Mouse (Mus musculus): ENCODE data around the gene Flnb. TPM values are rescaled to one million over a fixed set of nuclear protein-coding genes. Genes with fewer than 3 reads are reported as not detected.

The Flnb gene
- polyA plus RNA-seq, 1 experiment from 2014 or later = 7.2 TPM

DNA sequence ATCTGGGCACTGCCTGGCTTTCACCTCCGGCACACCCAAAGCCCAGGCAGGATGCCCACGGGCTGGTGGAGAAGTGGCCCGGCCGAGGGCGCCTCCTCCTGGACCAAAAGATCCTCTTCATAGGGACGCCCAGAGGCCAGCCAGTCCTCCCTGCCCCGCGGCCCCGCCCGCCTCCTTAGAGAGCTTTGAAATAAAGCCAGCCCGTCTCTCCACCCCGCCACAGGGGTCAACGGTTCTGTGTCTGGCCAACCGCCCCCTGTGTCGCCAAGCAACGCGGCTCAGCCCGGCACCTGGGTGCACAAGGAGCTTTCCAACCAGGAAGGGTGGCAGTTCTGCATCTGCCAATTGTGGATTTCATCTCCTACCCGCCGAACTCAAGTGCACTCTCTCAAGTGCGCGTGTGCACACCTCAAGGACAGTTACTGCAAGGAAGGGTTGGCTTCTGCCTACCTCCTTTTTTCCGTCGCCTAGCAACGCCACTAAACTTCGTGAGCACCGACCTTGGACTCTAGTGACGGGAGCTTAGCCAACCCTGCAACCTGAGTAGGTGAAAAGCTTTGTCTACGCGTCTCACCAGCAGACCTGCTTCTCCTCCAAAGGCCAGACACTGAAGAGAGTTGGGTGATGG, 26.1 kb upstream of the Flnb start, which contains the start of gene Gm26661:
Gene Gm26661, plus strand, starts transcription at position 56 of the 628 bp plus-strand sequence.
- peak within 1 kb of the TSS; percentile 32 for H3K4me3 ChIP-seq (ENCODE audit: low read depth, low read length)
- 2% methylated on average over 30 of the region's 30 CpGs for WGBS
- no peaks in the 10 kb centered on the region for H3K9me3 ChIP-seq (ENCODE audit: control insufficient read depth)
- TF ChIP-seq CTCF (IDR thresholded peaks at IDR 0.05; ENCODE audit: low read depth) = peak; percentile 64
- H3K36me3 ChIP-seq (ENCODE audit: control insufficient read depth, insufficient read depth) = no peaks in the 10 kb centered on the region
- peak; percentile 86 for ATAC-seq
- no peaks in the 10 kb centered on the region for H3K4me1 ChIP-seq (replicated peaks; ENCODE audit: control insufficient read depth, insufficient read depth, low read length)
- no peak within 1 kb of the TSS for H3K27ac ChIP-seq (ENCODE audit: low read depth, low read length)
- no peak within 1 kb of the TSS for H3K9ac ChIP-seq (ENCODE audit: low read depth, low read length)
- H3K4me2 ChIP-seq (replicated peaks; ENCODE audit: low read depth) = peak within 1 kb of the TSS; percentile 63
- no peaks in the 10 kb centered on the region for H3K27me3 ChIP-seq (replicated peaks; ENCODE audit: control insufficient read depth, insufficient read depth, low read length)

DNA sequence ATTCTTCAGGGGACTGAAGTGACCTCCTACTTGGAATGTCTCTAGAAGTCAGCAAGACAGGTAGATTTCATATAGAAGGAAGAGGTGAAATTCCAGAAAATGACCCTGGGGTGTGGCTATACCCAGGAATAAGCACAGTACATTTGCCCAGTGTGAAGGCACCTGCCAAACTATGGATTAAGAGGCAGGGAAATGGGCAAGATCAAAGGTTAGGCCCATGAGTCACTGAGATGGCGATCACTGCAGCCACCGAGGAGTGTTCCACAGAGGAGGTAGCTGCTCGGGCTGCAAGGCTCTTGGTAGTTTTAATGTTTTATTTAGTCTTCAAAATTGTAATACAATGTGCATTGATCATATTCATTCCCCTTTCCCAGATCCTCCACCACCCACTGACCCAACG, 21.8 kb upstream of the Flnb start:
- WGBS = 63% methylated on average over 4 of the region's 4 CpGs
- Histone ChIP-seq H3K27ac (ENCODE audit: low read depth, low read length) (no peak overlapping the region), H3K27me3 (replicated peaks; ENCODE audit: control insufficient read depth, insufficient read depth, low read length) (no peaks in the 10 kb centered on the region), H3K36me3 (ENCODE audit: control insufficient read depth, insufficient read depth) (no peaks in the 10 kb centered on the region), H3K9me3 (ENCODE audit: control insufficient read depth) (no peaks in the 10 kb centered on the region), H3K9ac (ENCODE audit: low read depth, low read length) (no peak overlapping the region), H3K4me2 (replicated peaks; ENCODE audit: low read depth) (no peak overlapping the region), H3K4me1 (replicated peaks; ENCODE audit: control insufficient read depth, insufficient read depth, low read length) (no peaks in the 10 kb centered on the region), H3K4me3 (ENCODE audit: low read depth, low read length) (no peak overlapping the region)
- no peak for TF ChIP-seq CTCF (IDR thresholded peaks at IDR 0.05; ENCODE audit: low read depth)
- no peak for ATAC-seq

GRCm38 (mm10) chr14:7800611-7801010, 17.1 kb upstream of the Flnb start:
- H3K36me3 ChIP-seq (ENCODE audit: control insufficient read depth, insufficient read depth) = no peaks in the 10 kb centered on the region
- H3K9me3 ChIP-seq (ENCODE audit: control insufficient read depth) = no peaks in the 10 kb centered on the region
- H3K27me3 ChIP-seq (replicated peaks; ENCODE audit: control insufficient read depth, insufficient read depth, low read length) = no peaks in the 10 kb centered on the region
- no peak overlapping the region for H3K9ac ChIP-seq (ENCODE audit: low read depth, low read length)
- no peak for ATAC-seq
- no peak overlapping the region for H3K4me2 ChIP-seq (replicated peaks; ENCODE audit: low read depth)
- no peak overlapping the region for H3K4me3 ChIP-seq (ENCODE audit: low read depth, low read length)
- H3K27ac ChIP-seq (ENCODE audit: low read depth, low read length) = no peak overlapping the region
- no peaks in the 10 kb centered on the region for H3K4me1 ChIP-seq (replicated peaks; ENCODE audit: control insufficient read depth, insufficient read depth, low read length)
- TF ChIP-seq CTCF (IDR thresholded peaks at IDR 0.05; ENCODE audit: low read depth) = peak; percentile 13; the same call in 1 of the 2 replicates

DNA sequence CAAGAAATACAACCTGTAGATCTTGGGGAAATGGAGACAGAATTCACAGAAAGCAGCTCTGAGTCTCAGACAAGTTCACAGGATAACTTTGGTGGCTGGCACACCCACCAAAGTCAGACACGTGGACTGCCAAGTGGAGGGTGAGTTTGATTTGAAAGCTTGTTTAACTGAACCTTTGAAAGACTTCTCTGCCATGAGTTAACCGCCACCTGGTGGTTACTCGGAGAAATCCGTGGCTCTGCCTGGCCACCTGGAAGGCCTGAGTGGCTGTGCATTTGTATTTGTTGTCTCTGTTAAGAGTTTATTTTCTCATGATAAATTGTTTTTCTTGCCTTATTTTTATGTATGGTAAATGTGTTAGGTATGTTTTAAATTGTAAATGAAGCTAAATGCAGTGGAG, 15.9 kb upstream of the Flnb start:
- Histone ChIP-seq H3K9ac (ENCODE audit: low read depth, low read length) (no peak overlapping the region), H3K36me3 (ENCODE audit: control insufficient read depth, insufficient read depth) (no peaks in the 10 kb centered on the region), H3K4me1 (replicated peaks; ENCODE audit: control insufficient read depth, insufficient read depth, low read length) (no peaks in the 10 kb centered on the region), H3K9me3 (ENCODE audit: control insufficient read depth) (no peaks in the 10 kb centered on the region), H3K4me2 (replicated peaks; ENCODE audit: low read depth) (no peak overlapping the region), H3K27me3 (replicated peaks; ENCODE audit: control insufficient read depth, insufficient read depth, low read length) (no peaks in the 10 kb centered on the region), H3K4me3 (ENCODE audit: low read depth, low read length) (no peak overlapping the region), H3K27ac (ENCODE audit: low read depth, low read length) (no peak overlapping the region)
- peak; percentile 75 for TF ChIP-seq CTCF (IDR thresholded peaks at IDR 0.05; ENCODE audit: low read depth)
- 8% methylated on average over 4 of the region's 4 CpGs for WGBS
- ATAC-seq = no peak

DNA sequence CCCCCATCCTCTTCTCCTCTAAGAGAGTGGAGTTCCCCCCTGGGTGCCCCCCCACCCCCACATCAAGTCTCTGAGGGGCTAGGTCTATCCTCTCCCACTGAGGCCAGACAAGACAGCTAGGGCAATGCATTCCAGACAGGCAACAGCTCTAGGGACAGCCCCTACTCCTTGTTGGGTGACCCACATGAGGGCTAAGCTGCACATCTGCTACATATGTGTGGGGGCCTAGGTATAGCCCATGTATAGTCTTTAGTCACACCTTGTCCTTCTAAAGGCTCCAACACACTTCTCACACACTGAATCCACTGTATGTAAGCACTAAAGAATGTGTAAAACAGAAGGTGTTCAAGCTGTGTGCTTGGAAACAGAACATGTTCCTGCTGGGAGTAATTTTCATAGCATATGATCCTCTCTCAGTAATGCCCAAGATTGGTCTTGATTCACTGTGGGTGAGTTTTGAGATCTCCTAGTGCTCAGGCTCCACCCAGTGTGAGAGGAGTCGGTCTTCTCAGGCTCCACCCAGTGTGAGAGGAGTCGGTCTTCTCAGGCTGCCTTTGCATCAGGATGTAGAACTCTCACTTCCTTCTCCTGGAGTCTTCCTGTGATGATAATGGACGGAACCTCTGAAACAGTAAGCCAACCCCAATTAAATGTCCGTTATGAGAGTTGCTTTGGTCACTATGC, 13.7 kb upstream of the Flnb start:
- H3K9me3 ChIP-seq (ENCODE audit: control insufficient read depth) = no peaks in the 10 kb centered on the region

DNA sequence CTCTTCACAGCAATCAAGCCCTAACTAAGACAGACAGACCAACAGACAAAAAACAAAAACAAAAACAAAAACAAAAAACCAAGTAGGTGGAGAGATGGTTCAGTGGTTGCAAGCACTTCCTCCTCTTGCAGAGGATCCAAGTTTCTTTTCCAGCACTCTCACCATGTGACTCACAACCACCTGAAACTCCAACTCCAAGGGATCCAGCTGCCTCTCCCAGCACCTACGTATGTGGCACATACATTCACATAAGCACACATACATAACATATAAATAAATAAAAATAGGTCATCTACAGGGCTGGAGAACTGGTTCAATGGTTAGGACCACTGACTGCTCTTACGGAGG, 13.2 kb upstream of the Flnb start:
- Histone ChIP-seq H3K27ac (ENCODE audit: low read depth, low read length) (no peak overlapping the region), H3K4me3 (ENCODE audit: low read depth, low read length) (no peak overlapping the region), H3K36me3 (ENCODE audit: control insufficient read depth, insufficient read depth) (no peaks in the 10 kb centered on the region), H3K4me2 (replicated peaks; ENCODE audit: low read depth) (no peak overlapping the region), H3K4me1 (replicated peaks; ENCODE audit: control insufficient read depth, insufficient read depth, low read length) (no peaks in the 10 kb centered on the region), H3K9ac (ENCODE audit: low read depth, low read length) (no peak overlapping the region), H3K9me3 (ENCODE audit: control insufficient read depth) (no peaks in the 10 kb centered on the region), H3K27me3 (replicated peaks; ENCODE audit: control insufficient read depth, insufficient read depth, low read length) (no peaks in the 10 kb centered on the region)
- no peak for TF ChIP-seq CTCF (IDR thresholded peaks at IDR 0.05; ENCODE audit: low read depth)
- no peak for ATAC-seq
- WGBS = 84% methylated on average over 2 of the region's 2 CpGs

More for the DNA sequence above, 13.7 kb upstream of the Flnb start:
- TF ChIP-seq CTCF (IDR thresholded peaks at IDR 0.05; ENCODE audit: low read depth) = no peak
- H3K4me1 ChIP-seq (replicated peaks; ENCODE audit: control insufficient read depth, insufficient read depth, low read length) = no peaks in the 10 kb centered on the region
- no peaks in the 10 kb centered on the region for H3K27me3 ChIP-seq (replicated peaks; ENCODE audit: control insufficient read depth, insufficient read depth, low read length)
- H3K36me3 ChIP-seq (ENCODE audit: control insufficient read depth, insufficient read depth) = no peaks in the 10 kb centered on the region
- WGBS = 35% methylated on average over 4 of the region's 4 CpGs
- no peak overlapping the region for H3K9ac ChIP-seq (ENCODE audit: low read depth, low read length)
- H3K4me3 ChIP-seq (ENCODE audit: low read depth, low read length) = no peak overlapping the region
- no peak overlapping the region for H3K4me2 ChIP-seq (replicated peaks; ENCODE audit: low read depth)
- ATAC-seq = no peak
- no peak overlapping the region for H3K27ac ChIP-seq (ENCODE audit: low read depth, low read length)

Measured in intestine, postnatal 0 days (tissue).